Comparison of ENCODE assay signal across 20 mouse cellular contexts in the genomic region with DNA sequence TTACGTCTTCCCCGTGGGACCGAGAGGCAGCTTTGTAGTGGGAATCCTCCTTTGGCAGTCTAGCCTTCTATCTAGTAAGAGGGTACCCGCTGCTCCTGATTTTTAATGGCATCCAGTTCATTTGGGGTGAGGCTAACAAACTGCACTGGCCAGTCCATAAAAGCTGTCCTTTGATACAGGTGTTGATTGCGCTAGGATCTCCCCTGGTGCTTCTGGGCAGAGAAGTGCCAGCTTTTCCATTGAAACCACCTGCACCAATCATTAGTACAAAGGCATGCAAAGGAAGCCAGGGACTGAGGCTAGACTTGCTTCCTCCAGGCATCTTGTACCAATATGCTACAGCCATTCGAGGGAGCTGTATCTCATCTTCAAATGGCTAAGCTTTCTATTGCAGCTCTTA.
"Had no signal": no experiment of that assay in that cellular context is flagged by ENCODE, and none has a peak within 500 bp of the region (broad histone marks: within the 10 kb centered on the region; RNA-seq: fewer than 3 reads in every experiment).

No protein-coding gene starts in this region.

- DNase-seq: kidney, adult 18-20 months; kidney, adult 9 months; kidney, postnatal 14 days; kidney, postnatal 4 days; left cerebral cortex, postnatal 4 days; liver; lung, adult 18-20 months; lung, postnatal 10 days; lung, postnatal 36 days; retina, postnatal 1 day; right cerebral cortex, postnatal 25 days; spleen, adult 18-20 months; thymus, postnatal 25 days had no signal

- H3K27ac ChIP-seq: intestine, embryonic 15.5 days; liver, embryonic 12.5 days; liver, embryonic 15.5 days; lung, embryonic 15.5 days; midbrain, embryonic 10.5 days; stomach, embryonic 15.5 days had no signal

- H3K9ac ChIP-seq: intestine, embryonic 15.5 days; liver, embryonic 12.5 days; liver, embryonic 15.5 days; lung, embryonic 15.5 days; stomach, embryonic 15.5 days had no signal

- H3K4me1 ChIP-seq: intestine, embryonic 15.5 days; liver, embryonic 12.5 days; liver, embryonic 15.5 days; lung, embryonic 15.5 days; megakaryocyte, embryonic 14.5 days; stomach, embryonic 15.5 days had no signal

- ATAC-seq: intestine, embryonic 15.5 days; liver, embryonic 12.5 days had no signal

- H3K9me3 ChIP-seq: intestine, embryonic 15.5 days; liver, embryonic 12.5 days; liver, embryonic 15.5 days; lung, embryonic 15.5 days; midbrain, embryonic 10.5 days; stomach, embryonic 15.5 days had no signal

- H3K4me3 ChIP-seq: intestine, embryonic 15.5 days; liver, embryonic 12.5 days; liver, embryonic 15.5 days; lung, embryonic 15.5 days; megakaryocyte, embryonic 14.5 days; midbrain, embryonic 10.5 days; stomach, embryonic 15.5 days had no signal

- H3K27me3 ChIP-seq: intestine, embryonic 15.5 days; liver, embryonic 12.5 days; liver, embryonic 15.5 days; lung, embryonic 15.5 days; megakaryocyte, embryonic 14.5 days; stomach, embryonic 15.5 days had no signal

- H3K4me2 ChIP-seq: intestine, embryonic 15.5 days; liver, embryonic 12.5 days; liver, embryonic 15.5 days; lung, embryonic 15.5 days; stomach, embryonic 15.5 days had no signal

- H3K36me3 ChIP-seq: intestine, embryonic 15.5 days; liver, embryonic 12.5 days; liver, embryonic 15.5 days; lung, embryonic 15.5 days; midbrain, embryonic 10.5 days; stomach, embryonic 15.5 days had no signal
